Comparison of ENCODE assay signal across 28 mouse cellular contexts in genomic region chr10:80802996-80803395, GRCm38 (mm10). TPM values are rescaled to one million over a fixed set of nuclear protein-coding genes. Genes with fewer than 3 reads are reported as not detected.
"Had no signal": no experiment of that assay in that cellular context is flagged by ENCODE, and none has a peak within 500 bp of the region (broad histone marks: within the 10 kb centered on the region; RNA-seq: fewer than 3 reads in every experiment).

No protein-coding gene starts in this region.

- DNase-seq: kidney, adult 11 months; kidney, adult 9 months; kidney, postnatal 14 days; kidney, postnatal 4 days; layer of hippocampus, postnatal 36 days; left cerebral cortex, postnatal 4 days; liver; lung, adult 18-20 months; lung, postnatal 10 days; lung, postnatal 36 days; midbrain, embryonic 14.5 days; retina, postnatal 1 day; right cerebral cortex, postnatal 4 days; spleen, adult 18-20 months; thymus, adult 2 months; thymus, postnatal 14 days; thymus, postnatal 4 days had no signal

- H3K4me3 ChIP-seq: layer of hippocampus, adult 2 months; left cerebral cortex, adult 2 months; limb, embryonic 13.5 days; liver, embryonic 12.5 days; liver, embryonic 15.5 days; lung, embryonic 15.5 days; neural tube, embryonic 13.5 days had no signal

- H3K9me3 ChIP-seq: limb, embryonic 13.5 days; liver, embryonic 12.5 days; liver, embryonic 15.5 days; lung, embryonic 15.5 days; megakaryocyte, embryonic 14.5 days; neural tube, embryonic 13.5 days had no signal

- ATAC-seq: liver, embryonic 12.5 days had no signal

- H3K27ac ChIP-seq: layer of hippocampus, adult 2 months; left cerebral cortex, adult 2 months; limb, embryonic 13.5 days; liver, embryonic 15.5 days; lung, embryonic 15.5 days; neural tube, embryonic 13.5 days had no signal

- H3K9ac ChIP-seq: liver, embryonic 12.5 days; liver, embryonic 15.5 days; lung, embryonic 15.5 days; neural tube, embryonic 13.5 days had no signal

- H3K4me2 ChIP-seq: limb, embryonic 13.5 days; liver, embryonic 12.5 days; liver, embryonic 15.5 days; lung, embryonic 15.5 days; midbrain, embryonic 11.5 days; neural tube, embryonic 13.5 days had no signal

RNA-seq across cellular contexts. Expression of gene Amh, which starts 2.0 kb away (rescaled TPM):
- polyA plus RNA-seq: limb, embryonic 13.5 days; liver, embryonic 12.5 days; midbrain, embryonic 11.5 days; midbrain, embryonic 14.5 days; stomach, embryonic 16.5 days had no signal

RNA-seq across cellular contexts. Expression of gene Jsrp1, which starts 10.3 kb away (rescaled TPM):
- total RNA-seq: neutrophil, adult 5-6 weeks had no signal
- polyA plus RNA-seq: thymus, adult 2 months had no signal
